Mouse (Mus musculus): ENCODE results near the gene Tmem207.

GRCm38 (mm10) chr16:26471254-26471653, 55.3 kb downstream of the Tmem207 start:
- TF ChIP-seq EP300 (IDR thresholded peaks at IDR 0.05; ENCODE audit: insufficient read depth, low read depth, low read length) = no peak
- no peak for TF ChIP-seq CTCF (IDR thresholded peaks at IDR 0.05; ENCODE audit: low read depth, low read length)
- TF ChIP-seq POLR2A (IDR thresholded peaks at IDR 0.05; ENCODE audit: insufficient read depth, low read length) = no peak

Data from ES-Bruce4 (cell line).